19 mouse cellular contexts compared by ENCODE assay signal in genomic region chr1:42152175-42152790, GRCm38 (mm10).
DNase-seq lines count a peak whose midpoint lies in the region; ATAC-seq and TF ChIP-seq lines count a peak whose summit lies in the region.
"Had no signal": no experiment of that assay in that cellular context is flagged by ENCODE, and none has a peak within 500 bp of the region (broad histone marks: within the 10 kb centered on the region; RNA-seq: fewer than 3 reads in every experiment).

No protein-coding gene starts in this region.

- H3K4me1 ChIP-seq in hindbrain, embryonic 10.5 days (replicated peaks) = peaks cover 13% of the 10 kb centered on the region
- 0 out of 2 replicates have a peak, but pooled peaks cover 6% of the 10 kb centered on the region for H3K4me1 ChIP-seq in hindbrain, embryonic 14.5 days (replicated peaks; ENCODE audit: control insufficient read depth, insufficient read depth, low read length)
- no peaks in the 10 kb centered on the region for H3K4me1 ChIP-seq in liver, embryonic 11.5 days (replicated peaks; ENCODE audit: control insufficient read depth, insufficient read depth, low read length)
- H3K4me1 ChIP-seq: neural tube, embryonic 12.5 days; stomach, embryonic 15.5 days had no signal

- H3K4me3 ChIP-seq in hindbrain, embryonic 10.5 days = no peak overlapping the region
- H3K4me3 ChIP-seq in hindbrain, embryonic 14.5 days (replicated peaks; ENCODE audit: low read length) = no peak overlapping the region
- no peak overlapping the region for H3K4me3 ChIP-seq in liver, embryonic 11.5 days (ENCODE audit: low read depth, low read length)
- H3K4me3 ChIP-seq: heart, adult 2 months; midbrain, embryonic 12.5 days; neural tube, embryonic 12.5 days; stomach, embryonic 15.5 days had no signal

- H3K4me2 ChIP-seq in hindbrain, embryonic 14.5 days (replicated peaks) = no peak overlapping the region
- H3K4me2 ChIP-seq in liver, embryonic 11.5 days = no peak overlapping the region
- H3K4me2 ChIP-seq: midbrain, embryonic 12.5 days; neural tube, embryonic 12.5 days; stomach, embryonic 15.5 days had no signal

- peak overlapping the region; percentile 50 for H3K27ac ChIP-seq in hindbrain, embryonic 10.5 days
- H3K27ac ChIP-seq in hindbrain, embryonic 14.5 days = no peak overlapping the region
- no peak overlapping the region for H3K27ac ChIP-seq in liver, embryonic 11.5 days (ENCODE audit: low read depth, low read length)
- H3K27ac ChIP-seq: heart, adult 2 months; liver, embryonic 14.5 days; midbrain, embryonic 12.5 days; neural tube, embryonic 12.5 days; stomach, embryonic 15.5 days had no signal

- H3K9me3 ChIP-seq in hindbrain, embryonic 10.5 days = 0 out of 2 replicates have a peak, but pooled peaks cover 8% of the 10 kb centered on the region
- 0 out of 2 replicates have a peak, but pooled peaks cover 11% of the 10 kb centered on the region for H3K9me3 ChIP-seq in hindbrain, embryonic 14.5 days (ENCODE audit: control insufficient read depth, low read length)
- no peaks in the 10 kb centered on the region for H3K9me3 ChIP-seq in liver, embryonic 11.5 days (ENCODE audit: control insufficient read depth, low read length)
- H3K9me3 ChIP-seq: stomach, embryonic 15.5 days had no signal

- no peaks in the 10 kb centered on the region for H3K27me3 ChIP-seq in hindbrain, embryonic 10.5 days (ENCODE audit: insufficient read depth, poor library complexity, severe bottlenecking)
- H3K27me3 ChIP-seq in hindbrain, embryonic 14.5 days (ENCODE audit: control insufficient read depth, insufficient read depth, low read length) = no peaks in the 10 kb centered on the region
- no peaks in the 10 kb centered on the region for H3K27me3 ChIP-seq in liver, embryonic 11.5 days (replicated peaks; ENCODE audit: control insufficient read depth, insufficient read depth, low read length)
- H3K27me3 ChIP-seq: CH12.LX; midbrain, embryonic 12.5 days; neural tube, embryonic 12.5 days; stomach, embryonic 15.5 days had no signal

- no peak for TF ChIP-seq POLR2A in brain, embryonic 14.5 days (IDR thresholded peaks at IDR 0.05; ENCODE audit: borderline replicate concordance, extremely low read depth, insufficient read depth, insufficient read length, poor library complexity, severe bottlenecking)

- H3K9ac ChIP-seq in hindbrain, embryonic 14.5 days = no peak overlapping the region
- H3K9ac ChIP-seq in liver, embryonic 11.5 days (ENCODE audit: low read depth, low read length) = no peak overlapping the region
- H3K9ac ChIP-seq: liver, embryonic 14.5 days; midbrain, embryonic 12.5 days; neural tube, embryonic 12.5 days; stomach, embryonic 15.5 days had no signal

- TF ChIP-seq CTCF in brain, embryonic 14.5 days (IDR thresholded peaks at IDR 0.05; ENCODE audit: borderline replicate concordance, extremely low read depth, insufficient read depth, insufficient read length) = no peak

- WGBS in hindbrain, embryonic 10.5 days = 70% methylated on average over 13 of the region's 13 CpGs
- WGBS in hindbrain, embryonic 14.5 days = 52% methylated on average over 13 of the region's 13 CpGs
- WGBS in liver, embryonic 11.5 days = 84% methylated on average over 13 of the region's 13 CpGs

- DNase-seq in hindbrain, embryonic 10.5 days (ENCODE audit: low spot score) = no peak
- DNase-seq in hindbrain, embryonic 14.5 days (ENCODE audit: low spot score) = no peak
- peak; percentile 37 for DNase-seq in brain, adult 2 months (ENCODE audit: low read depth, low spot score)
- peak; percentile 63 for DNase-seq in brain, embryonic 14.5 days (ENCODE audit: low read depth)
- DNase-seq in layer of hippocampus, adult 8-10 months (ENCODE audit: low spot score in 2 of 2) = peak; percentile 24 to 29
- DNase-seq in liver, embryonic 11.5 days (ENCODE audit: low spot score) = no peak
- DNase-seq: heart, adult 2 months; heart, postnatal 36 days; kidney, adult 18-20 months; kidney, postnatal 36 days; left cerebral cortex, postnatal 4 days; thymus, postnatal 14 days had no signal

- no peak for ATAC-seq in hindbrain, embryonic 14.5 days (ENCODE audit: low FRiP score)
- ATAC-seq in CD4-positive, CD25-positive, alpha-beta regulatory T cell, adult 4 months = no peak
- ATAC-seq in liver, embryonic 11.5 days (replicated peaks; ENCODE audit: low FRiP score) = no peak
- ATAC-seq: activated CD4-positive, CD25-positive, alpha-beta regulatory T cell, adult 4 months had no signal

- no peaks in the 10 kb centered on the region for H3K36me3 ChIP-seq in hindbrain, embryonic 10.5 days
- no peaks in the 10 kb centered on the region for H3K36me3 ChIP-seq in hindbrain, embryonic 14.5 days (replicated peaks; ENCODE audit: control insufficient read depth, insufficient read depth)
- H3K36me3 ChIP-seq in liver, embryonic 11.5 days (ENCODE audit: control insufficient read depth, insufficient read depth, low read length) = no peaks in the 10 kb centered on the region
- H3K36me3 ChIP-seq: midbrain, embryonic 12.5 days; neural tube, embryonic 12.5 days; stomach, embryonic 15.5 days had no signal

Comparison
In these comparisons a context has a peak if more than half of its experiments do, and no peak if none do; other contexts are left out.
1. DNase-seq: peak in brain, adult 2 months (single experiment), brain, embryonic 14.5 days (single experiment) and layer of hippocampus, adult 8-10 months (2 of 2); none in hindbrain, embryonic 10.5 days (single experiment), hindbrain, embryonic 14.5 days (single experiment) and liver, embryonic 11.5 days (single experiment).